Mouse (Mus musculus) T-helper 2 cell (primary cell): Measurements from ENCODE around the gene Sh3bgrl2.

Experiments
- in situ Hi-C: fragments of 300-600 bp; cut with MboI, MseI; formaldehyde crosslinking; loops from one replicate; pipeline ENCODE4 v1.15.1; 2025; ENCODE audit warnings: high pct_unique_total_duplicates

The Sh3bgrl2 gene

GRCm38 (mm10) chr9:83667031-83667430 lies 118.9 kb downstream of the Sh3bgrl2 start:
- in situ Hi-C loops = no loop called here

GRCm38 (mm10) chr9:83679626-83680025 lies 131.5 kb downstream of the Sh3bgrl2 start:
- in situ Hi-C loops = no loop called here

GRCm38 (mm10) chr9:83681661-83682655 lies 133.8 kb downstream of the Sh3bgrl2 start:
- in situ Hi-C loops = no loop called here

GRCm38 (mm10) chr9:83686511-83687100 lies 138.5 kb downstream of the Sh3bgrl2 start:
- in situ Hi-C loops = no loop called here

- in situ Hi-C loops = no loop called here
Measured at GRCm38 (mm10) chr9:83687904-83688303, 139.8 kb downstream of the Sh3bgrl2 start.
